Mouse (Mus musculus) liver, postnatal 0 days (tissue): ENCODE results near the gene Dctd.

Experiments
- CTCF ChIP-seq: sonication (generic); IDR thresholded peaks from 2 replicates; pipeline ENCODE4 v1.5.1; 2016; ENCODE audit warnings: antibody characterized with exemption, low read depth
- EP300 ChIP-seq: IDR thresholded peaks from 2 replicates; pipeline ENCODE4 v1.6.1; 2016; ENCODE audit warnings: antibody characterized with exemption, low read depth, mild to moderate bottlenecking

DNA sequence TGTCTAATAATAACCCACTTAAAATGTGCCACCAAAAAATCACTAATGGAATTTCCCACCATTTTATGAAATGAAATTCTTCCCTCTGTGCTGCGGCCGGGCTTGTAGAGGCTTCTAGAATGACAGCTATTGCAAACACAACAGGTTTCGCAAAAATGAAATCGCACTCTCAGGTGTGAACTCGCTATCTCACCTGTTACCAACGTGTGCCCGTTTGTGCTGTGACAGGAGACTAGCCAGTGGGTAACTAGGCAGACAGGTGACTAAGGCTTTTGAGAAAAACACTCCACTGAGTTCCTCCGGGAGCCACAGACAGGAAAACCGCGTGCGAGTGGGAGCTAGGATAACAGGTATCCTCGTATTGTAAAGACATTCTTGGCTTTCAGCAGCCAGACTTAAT lies at the start of gene Dctd:
- no peak for TF ChIP-seq CTCF
- no peak for TF ChIP-seq EP300
